Mouse (Mus musculus): ENCODE measurements at regions not wholly inside any gene's neighbourhood (a gene's known extent, or its start where the extent isn't known, plus 50 kb on each side); places are given as distances from the start of the nearest gene placed in this dataset.
A peak's percentile ranks its signal among the peaks of the same experiment; 100 is the strongest.
"Not testable (repeated sequence)": the region's sequence is repeated elsewhere in the genome, so short reads cannot be mapped to it uniquely, and the experiment has no call there.

DNA sequence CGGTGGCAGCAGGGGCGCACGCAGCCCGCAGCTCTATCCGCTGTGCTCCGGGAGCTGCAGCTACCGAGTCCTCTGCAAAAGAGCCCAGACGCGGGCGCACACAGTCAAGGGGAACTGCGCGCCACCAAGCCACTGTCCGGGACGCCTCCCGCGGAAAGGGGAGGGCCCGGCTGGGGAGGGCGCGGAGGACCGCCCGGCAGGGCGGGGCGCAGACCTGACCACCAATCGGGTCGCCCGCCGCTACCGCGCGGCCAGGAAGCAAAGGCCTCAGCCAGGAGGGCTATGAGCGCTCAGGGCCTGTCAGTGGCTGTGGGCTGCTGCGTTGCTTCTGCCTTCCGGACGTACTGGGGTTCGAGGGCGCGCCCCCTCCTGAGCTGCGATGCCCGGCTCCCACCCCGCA, 1034.5 kb downstream of the Gm10330 start:
- DNase-seq (ENCODE audit: low spot score in 2 of 2) = not testable (repeated sequence)

GRCm38 (mm10) chr12:22745067-22745466, 1035.0 kb downstream of the Gm10330 start:
- DNase-seq (ENCODE audit: low spot score in 2 of 2) = peak in 1 of 2 experiments; percentile 3
